In genomic region chr14:20842629-20843028, GRCm38 (mm10) we compare ENCODE assay signal across 21 mouse cellular contexts. TPM values are rescaled to one million over a fixed set of nuclear protein-coding genes. Genes with fewer than 3 reads are reported as not detected.
DNase-seq lines count a peak whose midpoint lies in the region; ATAC-seq and TF ChIP-seq lines count a peak whose summit lies in the region.
"Had no signal": no experiment of that assay in that cellular context is flagged by ENCODE, and none has a peak within 500 bp of the region (broad histone marks: within the 10 kb centered on the region; RNA-seq: fewer than 3 reads in every experiment).

No protein-coding gene starts in this region.

- no peaks in the 10 kb centered on the region for H3K36me3 ChIP-seq in liver, postnatal 0 days (replicated peaks; ENCODE audit: insufficient read depth, low read length)
- no peaks in the 10 kb centered on the region for H3K36me3 ChIP-seq in liver, embryonic 11.5 days (ENCODE audit: control insufficient read depth, insufficient read depth, low read length)
- peaks cover 28% of the 10 kb centered on the region for H3K36me3 ChIP-seq in myocyte (ENCODE audit: control insufficient read depth, insufficient read depth)
- H3K36me3 ChIP-seq: midbrain, embryonic 15.5 days had no signal

- 0 out of 2 replicates have a peak, but pooled peaks cover under 1% of the 10 kb centered on the region for H3K27me3 ChIP-seq in liver, postnatal 0 days (ENCODE audit: insufficient read depth, low read length)
- H3K27me3 ChIP-seq in liver, embryonic 11.5 days (replicated peaks; ENCODE audit: control insufficient read depth, insufficient read depth, low read length): no peaks in the 10 kb centered on the region; the same call in 1 of the 2 replicates
- H3K27me3 ChIP-seq in myocyte (ENCODE audit: control insufficient read depth, insufficient read depth, insufficient read length): no peaks in the 10 kb centered on the region
- H3K27me3 ChIP-seq: midbrain, embryonic 15.5 days; Patski had no signal

- no peak for TF ChIP-seq CTCF in gastrocnemius, adult 2 months (IDR thresholded peaks at IDR 0.05)
- TF ChIP-seq CTCF in liver, postnatal 0 days (IDR thresholded peaks at IDR 0.05; ENCODE audit: low read depth): no peak

- H3ac ChIP-seq in myocyte (ENCODE audit: control insufficient read depth, insufficient read length): no peak overlapping the region

- peaks cover 12% of the 10 kb centered on the region for H3K4me1 ChIP-seq in liver, postnatal 0 days (ENCODE audit: insufficient read depth)
- no peaks in the 10 kb centered on the region; the same call in 1 of the 2 replicates for H3K4me1 ChIP-seq in liver, embryonic 11.5 days (replicated peaks; ENCODE audit: control insufficient read depth, insufficient read depth, low read length)
- H3K4me1 ChIP-seq: forebrain, embryonic 13.5 days; midbrain, embryonic 15.5 days had no signal

- H3K4me3 ChIP-seq in gastrocnemius, adult 2 months: peak overlapping the region; percentile 89
- no peak overlapping the region for H3K4me3 ChIP-seq in liver, postnatal 0 days (ENCODE audit: low read depth, low read length)
- H3K4me3 ChIP-seq in liver, embryonic 11.5 days (ENCODE audit: low read depth, low read length): no peak overlapping the region
- no peak overlapping the region for H3K4me3 ChIP-seq in myocyte
- H3K4me3 ChIP-seq: forebrain, embryonic 13.5 days; midbrain, embryonic 15.5 days had no signal

- no peak overlapping the region for H3K9ac ChIP-seq in liver, postnatal 0 days (replicated peaks)
- no peak overlapping the region for H3K9ac ChIP-seq in liver, embryonic 11.5 days (ENCODE audit: low read depth, low read length)
- H3K9ac ChIP-seq: forebrain, embryonic 13.5 days; lung, embryonic 14.5 days; midbrain, embryonic 15.5 days had no signal

- H3K4me2 ChIP-seq in liver, postnatal 0 days (ENCODE audit: low read depth, low read length): peak overlapping the region; percentile 3; the same call in 1 of the 2 replicates
- no peak overlapping the region for H3K4me2 ChIP-seq in liver, embryonic 11.5 days
- H3K4me2 ChIP-seq in myocyte (ENCODE audit: low read depth): peak overlapping the region; percentile 28
- H3K4me2 ChIP-seq: forebrain, embryonic 13.5 days; heart, embryonic 11.5 days; lung, embryonic 14.5 days; midbrain, embryonic 15.5 days had no signal

- TF ChIP-seq POLR2A in myocyte (IDR thresholded peaks at IDR 0.05; ENCODE audit: insufficient read length, low read depth): no peak

- H3K79me2 ChIP-seq in myocyte (ENCODE audit: control insufficient read depth, insufficient read depth): peaks cover 26% of the 10 kb centered on the region

- WGBS in liver, postnatal 0 days (ENCODE audit: insufficient replicate concordance): 70% methylated on average over 3 of the region's 3 CpGs
- WGBS in liver, embryonic 11.5 days: 83% methylated on average over 3 of the region's 3 CpGs

- DNase-seq in gastrocnemius, adult 2 months: no peak
- no peak for DNase-seq in gastrocnemius, postnatal 4 days (ENCODE audit: low spot score in 2 of 2)
- DNase-seq in liver, postnatal 0 days: no peak
- no peak for DNase-seq in liver, embryonic 11.5 days (ENCODE audit: low spot score)
- DNase-seq in fat pad, adult 2 months (ENCODE audit: extremely low read depth, low read depth, low spot score): peak; percentile 68
- DNase-seq in layer of hippocampus, adult 11-12 months (ENCODE audit: low spot score): no peak
- DNase-seq in adrenal gland, postnatal 25 days: no peak
- DNase-seq: adrenal gland, postnatal 10 days; cerebellum, adult 8-10 months; gastrocnemius, postnatal 14 days; heart, postnatal 10 days; kidney, adult 11 months; layer of hippocampus, postnatal 36 days; lung, embryonic 14.5 days had no signal

- no peak for TF ChIP-seq EP300 in liver, postnatal 0 days (IDR thresholded peaks at IDR 0.05; ENCODE audit: low read depth)

- peak overlapping the region; percentile 48 for H3K27ac ChIP-seq in gastrocnemius, adult 2 months
- 0 out of 2 replicates have a peak overlapping the region, but pooled peaks have one; percentile 22 for H3K27ac ChIP-seq in liver, postnatal 0 days (ENCODE audit: low read depth)
- H3K27ac ChIP-seq in liver, embryonic 11.5 days (ENCODE audit: low read depth, low read length): no peak overlapping the region
- H3K27ac ChIP-seq: forebrain, embryonic 13.5 days; midbrain, embryonic 15.5 days; stomach, postnatal 0 days had no signal

- ATAC-seq in liver, postnatal 0 days: no peak
- ATAC-seq in liver, embryonic 11.5 days (replicated peaks; ENCODE audit: low FRiP score): no peak
- ATAC-seq: CD4-positive, CD25-positive, alpha-beta regulatory T cell, adult 4 months; forebrain, embryonic 13.5 days; midbrain, embryonic 15.5 days; Patski had no signal

- intact Hi-C loops in gastrocnemius, adult 2 months (cut with DNase I): no loop called here

- no peaks in the 10 kb centered on the region for H3K9me3 ChIP-seq in liver, postnatal 0 days (ENCODE audit: low read length)
- no peaks in the 10 kb centered on the region for H3K9me3 ChIP-seq in liver, embryonic 11.5 days (ENCODE audit: control insufficient read depth, low read length)
- H3K9me3 ChIP-seq: forebrain, embryonic 13.5 days; midbrain, embryonic 15.5 days had no signal

TF ChIP-seq in myocyte, 11 proteins besides CTCF, POLR2A, EP300 and RAD21:
- TF ChIP-seq E2F4 (IDR thresholded peaks at IDR 0.05; ENCODE audit: insufficient read depth) (no peak), MAX (IDR thresholded peaks at IDR 0.05; ENCODE audit: low read depth) (no peak), USF1 (IDR thresholded peaks at IDR 0.05; ENCODE audit: low read depth) (no peak), TCF3 (IDR thresholded peaks at IDR 0.05; ENCODE audit: insufficient read length, low read depth) (no peak), TCF12 (IDR thresholded peaks at IDR 0.05; ENCODE audit: insufficient read depth, poor library complexity, severe bottlenecking) (no peak), MYOD1 (IDR thresholded peaks at IDR 0.05; ENCODE audit: control insufficient read depth in 1 of 3, insufficient read length in 2 of 3, low read depth in 2 of 3) (no peak), SRF (IDR thresholded peaks at IDR 0.05; ENCODE audit: control insufficient read depth, insufficient read length, low read depth) (no peak), CEBPB (IDR thresholded peaks at IDR 0.05; ENCODE audit: insufficient read depth, poor library complexity, severe bottlenecking) (no peak), POLR2AphosphoS2 (IDR thresholded peaks at IDR 0.05; ENCODE audit: insufficient read length, low read depth) (no peak), REST (IDR thresholded peaks at IDR 0.05; ENCODE audit: insufficient read depth, insufficient read length) (no peak), MYOG (IDR thresholded peaks at IDR 0.05; ENCODE audit: control insufficient read depth in 1 of 3, insufficient read depth in 1 of 3, insufficient read length in 2 of 3, low read depth in 2 of 3) (no peak)

RNA-seq across cellular contexts. Expression of gene Plau, which starts 6.2 kb away (rescaled TPM):
- total RNA-seq in gastrocnemius, adult 2 months (2021): 10 to 100 TPM; 17.2 to 28.5 TPM
- 10 to 100 TPM; 25.8 to 28.2 TPM for total RNA-seq in gastrocnemius, postnatal 4 days (2021)
- 0.83 and 0.84 TPM in 2 replicates for polyA plus RNA-seq in liver, postnatal 0 days (2015; fragmentation: Nextera tagmentation; extraction: Ambion mirVana)
- polyA plus RNA-seq in liver, embryonic 11.5 days (2014; fragmentation: Nextera tagmentation; extraction: Ambion mirVana): 0.49 and 0.88 TPM in 2 replicates
- 40.1 TPM for polyA plus RNA-seq in myocyte (2012; fragmentation: generic; extraction: Trizol)
- 14.2 and 21.2 TPM in 2 replicates for total RNA-seq in adrenal gland, postnatal 25 days (2021)
- polyA plus RNA-seq: CD4-positive, CD25-positive, alpha-beta regulatory T cell, adult 4 months had no signal

RNA-seq across cellular contexts. Expression of gene Camk2g, which starts 48.7 kb away (rescaled TPM):
- 100 to 1,000 TPM; 162 to 163 TPM for total RNA-seq in gastrocnemius, adult 2 months (2021)
- total RNA-seq in gastrocnemius, postnatal 4 days (2021): 10 to 100 TPM; 92.5 to 94.3 TPM
- polyA plus RNA-seq in liver, postnatal 0 days (2015; fragmentation: Nextera tagmentation; extraction: Ambion mirVana): 6.6 and 7.2 TPM in 2 replicates
- 23.0 and 28.6 TPM in 2 replicates for polyA plus RNA-seq in liver, embryonic 11.5 days (2014; fragmentation: Nextera tagmentation; extraction: Ambion mirVana)
- polyA plus RNA-seq in myocyte (2012; fragmentation: generic; extraction: Trizol): 57.2 TPM
- total RNA-seq in adrenal gland, postnatal 25 days (2021): 49.0 and 62.6 TPM in 2 replicates
